Mouse (Mus musculus) c-Kit-positive CD71-positive TER-119-negative erythroid progenitor cells, embryonic 14.5 days (primary cell): Measurements from ENCODE around the gene Sgsh.

Source experiments
- DNase-seq: peaks from one replicate; pipeline ENCODE4 v3.0.0-alpha.2; 2013; ENCODE audit warnings: low read depth

Gene Sgsh

GRCm38 (mm10) chr11:119377326-119377725, 22.0 kb upstream of the Sgsh start:
- no peak for DNase-seq

- no peak for DNase-seq
These were observed 20.1 kb upstream of the Sgsh start for GRCm38 (mm10) chr11:119375425-119375824.

- peak; percentile 62 for DNase-seq
These were observed 8.3 kb upstream of the Sgsh start for GRCm38 (mm10) chr11:119363534-119364145.

GRCm38 (mm10) chr11:119362769-119363533, 7.6 kb upstream of the Sgsh start:
- DNase-seq, result no peak

GRCm38 (mm10) chr11:119359089-119359488, 3.8 kb upstream of the Sgsh start:
- no peak for DNase-seq

GRCm38 (mm10) chr11:119354798-119355442, 416 bp downstream of the Sgsh start:
- peak; percentile 63 for DNase-seq

GRCm38 (mm10) chr11:119353946-119354345, 1.4 kb downstream of the Sgsh start:
- DNase-seq, result no peak

GRCm38 (mm10) chr11:119352113-119352512, 3.2 kb downstream of the Sgsh start:
- DNase-seq, result no peak

- no peak for DNase-seq
These were observed 8.2 kb downstream of the Sgsh start for GRCm38 (mm10) chr11:119347125-119347524.

- DNase-seq, result no peak
These were observed 10.5 kb downstream of the Sgsh start for GRCm38 (mm10) chr11:119344865-119345264.

- no peak for DNase-seq
These were observed 11.2 kb downstream of the Sgsh start for GRCm38 (mm10) chr11:119344178-119344577.

- DNase-seq, result peak; percentile 71
These were observed 15.7 kb downstream of the Sgsh start for GRCm38 (mm10) chr11:119339637-119340036.

GRCm38 (mm10) chr11:119339179-119339578, 16.2 kb downstream of the Sgsh start:
- DNase-seq, result no peak

- no peak for DNase-seq
These were observed 16.9 kb downstream of the Sgsh start for GRCm38 (mm10) chr11:119338271-119339059.

- DNase-seq, result no peak
These were observed 23.4 kb downstream of the Sgsh start for GRCm38 (mm10) chr11:119331970-119332369.

- DNase-seq, result no peak
These were observed 24.7 kb downstream of the Sgsh start for GRCm38 (mm10) chr11:119330592-119330991.

- no peak for DNase-seq
These were observed 30.3 kb downstream of the Sgsh start for GRCm38 (mm10) chr11:119325068-119325467.

GRCm38 (mm10) chr11:119322521-119322920, 32.8 kb downstream of the Sgsh start:
- DNase-seq, result no peak

GRCm38 (mm10) chr11:119316720-119317119, 38.6 kb downstream of the Sgsh start:
- no peak for DNase-seq

GRCm38 (mm10) chr11:119314252-119314936, 40.9 kb downstream of the Sgsh start:
- no peak for DNase-seq

- DNase-seq, result no peak
These were observed 44.7 kb downstream of the Sgsh start for GRCm38 (mm10) chr11:119310621-119311020.

GRCm38 (mm10) chr11:119307916-119308315, 47.4 kb downstream of the Sgsh start:
- no peak for DNase-seq
